Mouse (Mus musculus) liver, embryonic 12.5 days (tissue): ENCODE results near the gene Foxn1. TPM values are rescaled to one million over a fixed set of nuclear protein-coding genes. Genes with fewer than 3 reads are reported as not detected.

ENCODE experiments used
- ATAC-seq: fragments of 200-750 bp; cut with Nextera tagmentation; 2 replicates; pipeline ENCODE4 v1.8.0; 2017; ENCODE audit warnings: moderate number of reproducible peaks, mild to moderate bottlenecking, moderate library complexity
- H3K27ac ChIP-seq: fragments of 300-500 bp; sonication (generic); 2 replicates; pipeline ENCODE4 v1.5.1; 2016; ENCODE audit warnings: mild to moderate bottlenecking
- H3K27me3 ChIP-seq: fragments of 300-500 bp; sonication (generic); replicated peaks from 2 replicates; pipeline ENCODE4 v1.6.1; 2016; ENCODE audit warnings: mild to moderate bottlenecking, moderate library complexity
- H3K36me3 ChIP-seq: fragments of 300-500 bp; sonication (generic); 2 replicates; pipeline ENCODE4 v1.6.1; 2016; ENCODE audit warnings: mild to moderate bottlenecking, moderate library complexity
- H3K4me1 ChIP-seq: fragments of 300-500 bp; sonication (generic); 2 replicates; pipeline ENCODE4 v1.6.1; 2016
- H3K4me2 ChIP-seq: fragments of 300-500 bp; sonication (generic); 2 replicates; pipeline ENCODE4 v1.6.1; 2016; ENCODE audit warnings: mild to moderate bottlenecking, moderate library complexity
- H3K4me3 ChIP-seq: fragments of 300-500 bp; sonication (generic); 2 replicates; pipeline ENCODE4 v1.5.1; 2016; ENCODE audit warnings: mild to moderate bottlenecking, moderate library complexity
- H3K9ac ChIP-seq: fragments of 300-500 bp; sonication (generic); 2 replicates; pipeline ENCODE4 v1.6.1; 2016; ENCODE audit warnings: mild to moderate bottlenecking, moderate library complexity
- H3K9me3 ChIP-seq: fragments of 300-500 bp; sonication (generic); replicated peaks from 2 replicates; pipeline ENCODE4 v1.6.1; 2016; ENCODE audit warnings: mild to moderate bottlenecking, moderate library complexity
- WGBS: fragments of 180-500 bp; shearing (Covaris S2); methylation state at CpG from one replicate; pipeline ENCODE4 v1.1.7; 2016; ENCODE audit not compliant: insufficient replicate concordance; 5-methylcytosine and 5-hydroxymethylcytosine counted together
- polyA plus RNA-seq: library from polyadenylated mRNA; unstranded; fragments of >200 nt; fragmentation: Nextera tagmentation; extraction: Ambion mirVana; gene quantifications from 2 replicates; pipeline ENCODE4 v1.2.1, GENCODE M21; 2016

Gene Foxn1
- polyA plus RNA-seq, 1 experiment from 2014 or later = not detected

- H3K9ac ChIP-seq = no peak overlapping the region
- no peak overlapping the region for H3K4me3 ChIP-seq
- H3K36me3 ChIP-seq = no peaks in the 10 kb centered on the region
- H3K27me3 ChIP-seq = 0 out of 2 replicates have a peak, but pooled peaks cover 9% of the 10 kb centered on the region
- H3K9me3 ChIP-seq = no peaks in the 10 kb centered on the region
- H3K27ac ChIP-seq = no peak overlapping the region
- H3K4me2 ChIP-seq = no peak overlapping the region
- H3K4me1 ChIP-seq = 0 out of 2 replicates have a peak, but pooled peaks cover 4% of the 10 kb centered on the region
- WGBS = 78% methylated on average over 15 of the region's 15 CpGs
- ATAC-seq = no peak
Observed at GRCm38 (mm10) chr11:78367456-78368225, 18.7 kb downstream of the Foxn1 start.

DNA sequence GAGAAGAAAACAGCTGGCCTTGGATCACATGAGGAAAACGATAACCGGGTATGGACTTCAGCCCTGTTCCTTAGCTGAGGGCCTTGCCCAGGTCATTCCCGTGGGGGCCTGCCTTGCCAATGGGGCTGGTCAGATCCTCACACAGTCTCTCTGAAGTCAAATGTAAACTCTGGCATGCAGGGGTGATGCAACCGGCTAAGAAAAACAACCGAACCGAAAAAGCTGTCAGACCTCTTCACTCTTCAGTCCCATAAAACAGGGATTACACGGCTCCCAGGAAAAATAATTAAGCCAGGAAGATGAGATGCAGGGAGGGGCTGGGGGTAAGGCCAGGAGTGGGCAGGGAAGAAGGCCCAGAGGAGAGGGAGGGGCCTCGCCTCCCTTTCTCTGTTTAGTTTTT, 22.3 kb downstream of the Foxn1 start:
- H3K9me3 ChIP-seq = no peaks in the 10 kb centered on the region
- 0 out of 2 replicates have a peak, but pooled peaks cover 13% of the 10 kb centered on the region for H3K4me1 ChIP-seq
- no peak overlapping the region for H3K4me3 ChIP-seq
- H3K27ac ChIP-seq = no peak overlapping the region
- 0 out of 2 replicates have a peak, but pooled peaks cover 6% of the 10 kb centered on the region for H3K27me3 ChIP-seq
- H3K4me2 ChIP-seq = no peak overlapping the region
- no peak overlapping the region for H3K9ac ChIP-seq
- WGBS = 50% methylated on average over 8 of the region's 8 CpGs
- no peaks in the 10 kb centered on the region for H3K36me3 ChIP-seq
- ATAC-seq = no peak

GRCm38 (mm10) chr11:78363309-78364007, 22.9 kb downstream of the Foxn1 start:
- Histone ChIP-seq H3K36me3 (no peaks in the 10 kb centered on the region), H3K4me3 (no peak overlapping the region), H3K4me1 (peaks cover 13% of the 10 kb centered on the region; the same call in 1 of the 2 replicates), H3K27me3 (peaks cover 6% of the 10 kb centered on the region; the same call in 1 of the 2 replicates), H3K9me3 (no peaks in the 10 kb centered on the region), H3K9ac (no peak overlapping the region), H3K27ac (no peak overlapping the region), H3K4me2 (no peak overlapping the region)
- 60% methylated on average over 13 of the region's 13 CpGs for WGBS
- ATAC-seq = no peak

DNA sequence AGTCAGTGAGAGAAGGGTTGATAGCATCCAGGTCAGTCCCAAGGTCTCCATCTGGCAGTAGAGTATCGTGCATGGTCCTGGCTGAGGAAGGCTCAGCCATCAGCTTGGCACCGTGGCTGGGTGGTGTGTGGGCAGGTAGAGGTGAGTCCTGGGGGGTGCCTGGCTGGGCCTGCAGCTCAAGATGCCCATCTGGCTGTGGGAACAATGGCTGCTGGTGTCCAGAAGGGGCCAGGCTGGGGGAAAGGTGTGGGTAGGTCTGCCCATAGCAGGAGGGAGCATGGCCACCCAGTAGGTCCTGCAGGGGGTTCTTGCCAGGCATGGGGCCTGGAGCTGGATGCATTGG, 25.6 kb downstream of the Foxn1 start:
- H3K4me2 ChIP-seq = peak overlapping the region; percentile 72
- H3K9me3 ChIP-seq = no peaks in the 10 kb centered on the region
- no peak overlapping the region for H3K27ac ChIP-seq
- ATAC-seq = peak; percentile 14; the same call in 1 of the 2 replicates
- WGBS = 59% methylated on average over 2 of the region's 2 CpGs
- no peaks in the 10 kb centered on the region for H3K36me3 ChIP-seq
- H3K4me1 ChIP-seq = peaks cover 13% of the 10 kb centered on the region; the same call in 1 of the 2 replicates
- H3K27me3 ChIP-seq = peaks cover 6% of the 10 kb centered on the region; the same call in 1 of the 2 replicates
- no peak overlapping the region for H3K9ac ChIP-seq
- peak overlapping the region; percentile 57; the same call in 1 of the 2 replicates for H3K4me3 ChIP-seq

DNA sequence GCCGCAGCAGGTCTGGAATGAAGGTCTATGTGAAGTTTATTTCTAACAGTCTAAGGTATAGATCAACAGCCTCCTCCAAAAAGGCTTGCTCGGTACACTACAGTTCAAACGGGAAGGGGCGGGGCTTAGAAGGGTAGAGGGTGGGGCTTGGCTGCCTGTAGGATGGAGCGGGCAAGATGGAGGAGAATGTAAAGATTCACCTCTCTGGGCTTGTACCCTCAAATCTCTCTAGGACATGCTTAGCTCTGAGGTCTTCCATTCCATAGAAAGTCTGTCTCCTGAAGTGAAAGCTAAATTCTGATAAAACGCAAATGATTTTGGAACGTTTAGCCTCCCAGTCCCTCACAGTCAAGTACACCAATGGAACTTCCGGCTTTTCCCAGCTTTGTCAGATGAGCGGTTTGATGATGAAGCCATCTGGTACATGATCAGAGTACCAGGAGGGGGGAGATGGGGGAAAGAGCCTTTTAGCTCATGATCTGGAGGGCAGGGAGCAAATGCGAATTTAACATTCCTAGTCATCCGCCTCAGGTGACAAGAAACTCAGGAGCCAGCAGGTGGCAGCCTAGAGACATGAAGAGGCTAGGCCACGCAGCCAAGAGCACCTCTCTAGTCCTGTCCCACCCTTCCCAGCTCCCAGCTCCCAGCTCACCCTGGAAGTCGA, 26.1 kb downstream of the Foxn1 start:
- Histone ChIP-seq H3K27ac (no peak overlapping the region), H3K9ac (no peak overlapping the region), H3K4me2 (peak overlapping the region; percentile 72), H3K4me3 (peak overlapping the region; percentile 57), H3K9me3 (no peaks in the 10 kb centered on the region), H3K27me3 (peaks cover 2% of the 10 kb centered on the region; the same call in 1 of the 2 replicates), H3K4me1 (peaks cover 13% of the 10 kb centered on the region; the same call in 1 of the 2 replicates), H3K36me3 (no peaks in the 10 kb centered on the region)
- WGBS = 7% methylated on average over 13 of the region's 13 CpGs
- ATAC-seq = peak; percentile 80

DNA sequence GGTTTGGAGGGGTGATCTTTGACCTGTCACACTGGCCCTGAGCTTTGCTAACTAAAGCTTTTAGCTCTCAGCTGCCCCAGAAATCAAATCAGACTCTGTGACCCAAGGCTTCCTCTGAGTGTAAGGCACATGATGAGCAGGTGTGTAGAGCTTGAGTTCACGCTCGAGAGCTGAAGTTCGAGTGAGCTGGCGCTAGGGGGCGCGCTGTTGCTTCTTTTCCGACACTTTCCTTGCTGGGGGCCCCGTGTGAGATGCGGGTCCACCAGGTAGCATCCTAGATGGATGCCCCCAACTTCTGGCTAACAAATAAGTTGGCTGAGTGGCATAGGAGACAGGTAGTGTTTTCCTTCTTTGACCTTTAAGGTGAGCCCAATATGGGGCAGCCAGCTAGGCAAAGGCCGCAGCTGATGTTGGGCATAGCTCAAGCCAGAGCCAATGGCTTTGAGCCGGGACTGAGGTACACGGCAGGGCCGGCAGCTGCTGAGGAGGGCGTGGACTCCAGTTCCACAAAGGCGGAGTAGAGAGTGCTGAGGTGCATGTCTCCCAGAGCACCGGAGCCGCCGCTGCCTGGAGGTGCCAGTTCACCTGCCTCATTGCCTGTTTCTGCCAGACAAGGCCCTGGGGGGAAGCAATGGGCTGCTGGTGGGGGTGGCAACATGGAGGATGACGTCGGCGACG, 27.9 kb downstream of the Foxn1 start:
- no peak overlapping the region for H3K4me2 ChIP-seq
- ATAC-seq = no peak
- 20% methylated on average over 22 of the region's 22 CpGs for WGBS
- H3K9ac ChIP-seq = no peak overlapping the region
- no peaks in the 10 kb centered on the region for H3K36me3 ChIP-seq
- peaks cover 12% of the 10 kb centered on the region; the same call in 1 of the 2 replicates for H3K4me1 ChIP-seq
- no peak overlapping the region for H3K27ac ChIP-seq
- H3K27me3 ChIP-seq = no peaks in the 10 kb centered on the region; the same call in 1 of the 2 replicates
- H3K4me3 ChIP-seq = no peak overlapping the region
- H3K9me3 ChIP-seq = no peaks in the 10 kb centered on the region

- no peaks in the 10 kb centered on the region; the same call in 1 of the 2 replicates for H3K27me3 ChIP-seq
- no peak overlapping the region for H3K4me3 ChIP-seq
- H3K4me1 ChIP-seq = peaks cover 12% of the 10 kb centered on the region; the same call in 1 of the 2 replicates
- no peak overlapping the region for H3K9ac ChIP-seq
- ATAC-seq = no peak
- H3K27ac ChIP-seq = no peak overlapping the region
- WGBS = 26% methylated on average over 4 of the region's 4 CpGs
- H3K4me2 ChIP-seq = no peak overlapping the region
- no peaks in the 10 kb centered on the region for H3K36me3 ChIP-seq
- no peaks in the 10 kb centered on the region for H3K9me3 ChIP-seq
Observed at GRCm38 (mm10) chr11:78355471-78356238, 30.7 kb downstream of the Foxn1 start.

GRCm38 (mm10) chr11:78354905-78355304, 31.5 kb downstream of the Foxn1 start:
- WGBS = 52% methylated on average over 6 of the region's 6 CpGs
- no peak overlapping the region for H3K4me2 ChIP-seq

GRCm38 (mm10) chr11:78353081-78353480, 33.3 kb downstream of the Foxn1 start:
- no peak for ATAC-seq
- H3K9me3 ChIP-seq = no peaks in the 10 kb centered on the region
- H3K27ac ChIP-seq = no peak overlapping the region
- H3K4me1 ChIP-seq = peaks cover 20% of the 10 kb centered on the region
- H3K9ac ChIP-seq = no peak overlapping the region
- H3K4me2 ChIP-seq = no peak overlapping the region
- peaks cover 11% of the 10 kb centered on the region for H3K36me3 ChIP-seq
- WGBS = 50% methylated on average over 1 of the region's 1 CpGs
- H3K4me3 ChIP-seq = no peak overlapping the region
- no peaks in the 10 kb centered on the region; the same call in 1 of the 2 replicates for H3K27me3 ChIP-seq

More at GRCm38 (mm10) chr11:78354905-78355304, 31.5 kb downstream of the Foxn1 start:
- Histone ChIP-seq H3K27ac (no peak overlapping the region), H3K36me3 (no peaks in the 10 kb centered on the region), H3K4me3 (no peak overlapping the region), H3K9me3 (no peaks in the 10 kb centered on the region), H3K27me3 (no peaks in the 10 kb centered on the region; the same call in 1 of the 2 replicates), H3K9ac (no peak overlapping the region), H3K4me1 (peaks cover 14% of the 10 kb centered on the region)
- ATAC-seq = no peak

GRCm38 (mm10) chr11:78349441-78350358, 36.7 kb downstream of the Foxn1 start:
- ATAC-seq = no peak
- Histone ChIP-seq H3K36me3 (peaks cover 18% of the 10 kb centered on the region), H3K9me3 (no peaks in the 10 kb centered on the region), H3K27ac (peak overlapping the region; percentile 51), H3K9ac (no peak overlapping the region), H3K27me3 (no peaks in the 10 kb centered on the region), H3K4me1 (peaks cover 48% of the 10 kb centered on the region), H3K4me2 (no peak overlapping the region), H3K4me3 (no peak overlapping the region)
- 73% methylated on average over 4 of the region's 4 CpGs for WGBS
